Mouse (Mus musculus) neutrophil, adult 5-6 weeks (primary cell): ENCODE results near the gene Mrpl54. TPM values are rescaled to one million over a fixed set of nuclear protein-coding genes. Genes with fewer than 3 reads are reported as not detected.
A peak's percentile ranks its signal among the peaks of the same experiment; 100 is the strongest.
"Not testable (repeated sequence)": the region's sequence is repeated elsewhere in the genome, so short reads cannot be mapped to it uniquely, and the experiment has no call there.

Source experiments
- ATAC-seq: fragments of 151-379, 151-347 bp; 2 replicates; pipeline ENCODE4 v1.8.0; 2017; ENCODE audit warnings: mild to moderate bottlenecking, moderate TSS enrichment; ENCODE audit not compliant: insufficient number of reproducible peaks, poor library complexity, low FRiP score, severe bottlenecking; ENCODE audit errors: extremely low read depth
- total RNA-seq: library from RNA; stranded (forward); fragments of 200-1000 nt; gene quantifications from 2 replicates; pipeline ENCODE4 v1.2.3, GENCODE M21; 2017

Gene Mrpl54
- total RNA-seq, 1 experiment from 2014 or later, result 52.4 TPM

GRCm38 (mm10) chr10:81236471-81237268, 30.1 kb downstream of the Mrpl54 start:
- no peak for ATAC-seq

- ATAC-seq, result no peak
Observed at GRCm38 (mm10) chr10:81234206-81234605, 32.5 kb downstream of the Mrpl54 start.

GRCm38 (mm10) chr10:81233226-81233585, 33.5 kb downstream of the Mrpl54 start:
- ATAC-seq, result no peak

GRCm38 (mm10) chr10:81232580-81233225, 34.0 kb downstream of the Mrpl54 start, which contains the start of gene Zfr2:
Gene Zfr2 (plus strand): TSS chr10:81233155.
- peak; percentile 81 for ATAC-seq

GRCm38 (mm10) chr10:81231436-81231835, 35.3 kb downstream of the Mrpl54 start:
- ATAC-seq, result no peak

GRCm38 (mm10) chr10:81230438-81231332, 36.0 kb downstream of the Mrpl54 start, which contains the start of gene Atcay:
Gene Atcay (minus strand): TSS chr10:81230833.
- no peak for ATAC-seq

GRCm38 (mm10) chr10:81229735-81230437, 36.8 kb downstream of the Mrpl54 start:
- no peak for ATAC-seq

GRCm38 (mm10) chr10:81223731-81224130, 43.0 kb downstream of the Mrpl54 start:
- not testable (repeated sequence) for ATAC-seq

GRCm38 (mm10) chr10:81221402-81222015, 45.2 kb downstream of the Mrpl54 start:
- ATAC-seq, result peak; percentile 50; the same call in 1 of the 2 replicates

GRCm38 (mm10) chr10:81217964-81218363, 48.8 kb downstream of the Mrpl54 start:
- ATAC-seq, result peak; percentile 68

- not testable (repeated sequence) for ATAC-seq
Observed at GRCm38 (mm10) chr10:81217267-81217666, 49.5 kb downstream of the Mrpl54 start.

- ATAC-seq, result no peak
Observed at GRCm38 (mm10) chr10:81216810-81217209, 49.9 kb downstream of the Mrpl54 start.

GRCm38 (mm10) chr10:81216260-81216659, 50.5 kb downstream of the Mrpl54 start:
- ATAC-seq, result no peak

Other genes starting within 250 kb of the Mrpl54 start
- gene Diras1, start 241.3 kb downstream of the Mrpl54 start, total RNA-seq, result not detected in 2 replicates
- gene Slc39a3, start 229.5 kb downstream of the Mrpl54 start, total RNA-seq, result 8.6 and 19.5 TPM in 2 replicates
- 59.2 and 64.5 TPM in 2 replicates for gene Sgta, start 206.8 kb downstream of the Mrpl54 start, total RNA-seq
- gene Thop1, start 196.9 kb downstream of the Mrpl54 start, total RNA-seq, result 1.5 and 4.5 TPM in 2 replicates
- gene Creb3l3, start 168.1 kb downstream of the Mrpl54 start, total RNA-seq, result 0.23 TPM in 1 of 2 replicates, not detected in the other
- 91.5 and 96.6 TPM in 2 replicates for gene Map2k2, start 161.0 kb downstream of the Mrpl54 start, total RNA-seq
- 28.7 and 31.1 TPM in 2 replicates for gene Zbtb7a, start 131.7 kb downstream of the Mrpl54 start, total RNA-seq
- 34.5 and 40.5 TPM in 2 replicates for gene Pias4, start 99.0 kb downstream of the Mrpl54 start, total RNA-seq
- 1,126 and 1,171 TPM in 2 replicates for gene Eef2, start 90.3 kb downstream of the Mrpl54 start, total RNA-seq
- 47.3 and 52.0 TPM in 2 replicates for gene Dapk3, start 83.9 kb downstream of the Mrpl54 start, total RNA-seq
- not detected in 2 replicates for gene 4930442H23Rik, start 83.1 kb downstream of the Mrpl54 start, total RNA-seq
- gene Nmrk2, start 64.9 kb downstream of the Mrpl54 start, total RNA-seq, result not detected in 2 replicates
- gene Atcay, start 36.1 kb downstream of the Mrpl54 start, total RNA-seq, result not detected in 2 replicates
- gene Zfr2, start 33.8 kb downstream of the Mrpl54 start, total RNA-seq, result 1.5 and 1.6 TPM in 2 replicates
- 9.1 and 12.3 TPM in 2 replicates for gene Matk, start 14.0 kb downstream of the Mrpl54 start, total RNA-seq
- gene Apba3, start within 50 bp of the Mrpl54 start, total RNA-seq, result 16.6 and 24.0 TPM in 2 replicates
- 7.2 and 13.1 TPM in 2 replicates for gene Tjp3, start 24.6 kb upstream of the Mrpl54 start, total RNA-seq
- 98.0 and 112 TPM in 2 replicates for gene Pip5k1c, start 26.0 kb upstream of the Mrpl54 start, total RNA-seq
- gene Cactin, start 54.2 kb upstream of the Mrpl54 start, total RNA-seq, result 30.1 and 38.4 TPM in 2 replicates
- 4.1 and 5.6 TPM in 2 replicates for gene Tbxa2r, start 61.8 kb upstream of the Mrpl54 start, total RNA-seq
- 0.25 TPM in 1 of 2 replicates, not detected in the other for gene Gipc3, start 76.3 kb upstream of the Mrpl54 start, total RNA-seq
- 30.3 and 36.5 TPM in 2 replicates for gene Hmg20b, start 83.5 kb upstream of the Mrpl54 start, total RNA-seq
- 2.6 and 2.8 TPM in 2 replicates for gene Mfsd12, start 90.6 kb upstream of the Mrpl54 start, total RNA-seq
- gene 4930404N11Rik, start 98.9 kb upstream of the Mrpl54 start, total RNA-seq, result 4.2 and 5.5 TPM in 2 replicates
- 16.5 and 16.8 TPM in 2 replicates for gene Fzr1, start 111.6 kb upstream of the Mrpl54 start, total RNA-seq
- 11.2 and 16.9 TPM in 2 replicates for gene Dohh, start 117.5 kb upstream of the Mrpl54 start, total RNA-seq
- 3.1 and 5.6 TPM in 2 replicates for gene Gm48551, start 117.5 kb upstream of the Mrpl54 start, total RNA-seq
- 2.2 TPM in 1 of 2 replicates, not detected in the other for gene Gm48552, start 122.1 kb upstream of the Mrpl54 start, total RNA-seq
- 2.5 and 2.6 TPM in 2 replicates for gene Smim24, start 126.1 kb upstream of the Mrpl54 start, total RNA-seq
- gene Nfic, start 188.7 kb upstream of the Mrpl54 start, total RNA-seq, result 8.3 and 12.2 TPM in 2 replicates
- not detected in 2 replicates for gene Celf5, start 215.8 kb upstream of the Mrpl54 start, total RNA-seq
- gene Ncln, start 229.5 kb upstream of the Mrpl54 start, total RNA-seq, result 148 and 149 TPM in 2 replicates
- gene S1pr4, start 233.2 kb upstream of the Mrpl54 start, total RNA-seq, result 61.1 and 63.1 TPM in 2 replicates